Mouse (Mus musculus) midbrain, embryonic 10.5 days (tissue): ENCODE measurements at regions not wholly inside any gene's neighbourhood (a gene's known extent, or its start where the extent isn't known, plus 50 kb on each side); places are given as distances from the start of the nearest gene placed in this dataset.

Experiments
- DNase-seq: peaks from one replicate; pipeline ENCODE4 v3.0.0-alpha.2; 2017; ENCODE audit warnings: low spot score
- H3K27ac ChIP-seq: fragments of 300-500 bp; sonication (generic); replicated peaks from 2 replicates; pipeline ENCODE4 v1.5.1; 2016; ENCODE audit warnings: mild to moderate bottlenecking
- H3K27me3 ChIP-seq: fragments of 300-500 bp; sonication (generic); 2 replicates; pipeline ENCODE4 v1.6.1; 2016; ENCODE audit warnings: low read depth, mild to moderate bottlenecking; ENCODE audit not compliant: poor library complexity, severe bottlenecking
- H3K36me3 ChIP-seq: fragments of 300-500 bp; sonication (generic); 2 replicates; pipeline ENCODE4 v1.6.1; 2016; ENCODE audit warnings: mild to moderate bottlenecking, moderate library complexity
- H3K4me1 ChIP-seq: fragments of 300-500 bp; sonication (generic); 2 replicates; pipeline ENCODE4 v1.6.1; 2016
- H3K4me3 ChIP-seq: fragments of 300-500 bp; sonication (generic); 2 replicates; pipeline ENCODE4 v1.5.1; 2016; ENCODE audit warnings: mild to moderate bottlenecking, moderate library complexity
- H3K9me3 ChIP-seq: fragments of 300-500 bp; sonication (generic); replicated peaks from 2 replicates; pipeline ENCODE4 v1.6.1; 2016; ENCODE audit warnings: mild to moderate bottlenecking
- WGBS: fragments of 180-500 bp; shearing (Covaris S2); methylation state at CpG from one replicate; pipeline ENCODE4 v1.1.7; 2016; 5-methylcytosine and 5-hydroxymethylcytosine counted together

DNA sequence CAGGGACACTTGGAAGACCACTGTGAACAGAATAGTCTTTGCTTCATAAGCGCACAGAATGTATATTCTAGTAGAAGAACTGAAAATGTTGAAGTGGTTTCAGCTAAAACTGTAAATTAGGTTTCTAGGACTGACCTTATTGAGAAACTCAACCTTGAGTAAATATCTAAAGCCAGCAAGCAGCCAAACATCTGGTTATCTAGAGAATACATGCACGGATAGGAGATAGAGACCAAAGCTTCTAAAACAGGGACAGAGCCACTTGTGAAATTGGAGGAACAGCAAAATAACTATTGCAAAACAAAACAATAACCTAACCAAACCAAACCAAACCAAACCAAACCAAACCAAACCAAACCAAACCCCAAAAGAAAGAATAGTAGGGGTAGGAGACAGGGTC, 855.7 kb downstream of the Adgrl2 start:
- WGBS: 83% methylated on average over 2 of the region's 2 CpGs
- Histone ChIP-seq H3K4me3 (no peak overlapping the region), H3K27ac (no peak overlapping the region), H3K9me3 (no peaks in the 10 kb centered on the region), H3K36me3 (no peaks in the 10 kb centered on the region), H3K27me3 (no peaks in the 10 kb centered on the region), H3K4me1 (no peaks in the 10 kb centered on the region)
- DNase-seq: no peak

GRCm38 (mm10) chr3:148115576-148115975, 874.8 kb downstream of the Adgrl2 start:
- no peaks in the 10 kb centered on the region for H3K4me1 ChIP-seq
- H3K4me3 ChIP-seq: no peak overlapping the region
- H3K9me3 ChIP-seq: peaks cover 32% of the 10 kb centered on the region
- H3K27ac ChIP-seq: no peak overlapping the region
- no peaks in the 10 kb centered on the region for H3K27me3 ChIP-seq
- no peak for DNase-seq
- no peaks in the 10 kb centered on the region for H3K36me3 ChIP-seq

DNA sequence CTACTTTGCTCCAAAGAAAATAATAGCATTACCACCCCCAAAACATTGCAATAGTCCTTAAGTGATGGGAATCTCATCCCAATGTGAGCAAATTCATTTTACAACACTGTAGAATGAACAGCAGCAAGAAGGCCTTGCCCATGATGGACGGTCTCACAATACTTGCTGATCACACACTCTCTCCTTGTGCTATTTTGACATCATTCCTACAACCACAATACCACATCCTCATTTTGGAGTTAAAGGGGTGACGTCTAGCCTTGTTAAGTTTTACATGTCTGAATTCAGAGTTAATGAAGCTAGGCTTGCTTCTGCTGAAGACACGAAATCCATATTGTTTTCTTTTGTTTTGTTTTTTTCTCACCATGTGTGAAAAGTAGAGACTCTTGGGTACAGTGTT, 878.2 kb downstream of the Adgrl2 start:
- Histone ChIP-seq H3K4me3 (no peak overlapping the region), H3K27ac (no peak overlapping the region), H3K27me3 (no peaks in the 10 kb centered on the region), H3K9me3 (peaks cover 5% of the 10 kb centered on the region; the same call in 1 of the 2 replicates), H3K4me1 (no peaks in the 10 kb centered on the region), H3K36me3 (no peaks in the 10 kb centered on the region)
- no peak for DNase-seq
- WGBS: 88% methylated on average over 3 of the region's 3 CpGs

GRCm38 (mm10) chr3:148107031-148107430, 883.3 kb downstream of the Adgrl2 start:
- Histone ChIP-seq H3K27me3 (no peaks in the 10 kb centered on the region), H3K4me3 (no peak overlapping the region), H3K9me3 (no peaks in the 10 kb centered on the region), H3K4me1 (no peaks in the 10 kb centered on the region), H3K27ac (no peak overlapping the region), H3K36me3 (no peaks in the 10 kb centered on the region)
- DNase-seq: no peak
- 72% methylated on average over 1 of the region's 1 CpGs for WGBS

GRCm38 (mm10) chr3:148093930-148094329, 896.4 kb downstream of the Adgrl2 start:
- Histone ChIP-seq H3K4me3 (no peak overlapping the region), H3K27me3 (no peaks in the 10 kb centered on the region), H3K9me3 (no peaks in the 10 kb centered on the region), H3K4me1 (no peaks in the 10 kb centered on the region), H3K27ac (no peak overlapping the region), H3K36me3 (no peaks in the 10 kb centered on the region)
- WGBS: 96% methylated on average over 4 of the region's 4 CpGs
- DNase-seq: no peak

- Histone ChIP-seq H3K4me3 (no peak overlapping the region), H3K36me3 (no peaks in the 10 kb centered on the region)
- WGBS: 74% methylated on average over 2 of the region's 2 CpGs
These were observed 914.5 kb downstream of the Adgrl2 start for GRCm38 (mm10) chr3:148075841-148076240.

GRCm38 (mm10) chr3:148066701-148067100, 923.7 kb downstream of the Adgrl2 start:
- no peaks in the 10 kb centered on the region for H3K27me3 ChIP-seq
- WGBS: 86% methylated on average over 6 of the region's 6 CpGs
- H3K4me3 ChIP-seq: no peak overlapping the region
- no peaks in the 10 kb centered on the region for H3K36me3 ChIP-seq
- H3K4me1 ChIP-seq: no peaks in the 10 kb centered on the region
- H3K9me3 ChIP-seq: no peaks in the 10 kb centered on the region
- no peak for DNase-seq
- no peak overlapping the region for H3K27ac ChIP-seq

More at GRCm38 (mm10) chr3:148075841-148076240, 914.5 kb downstream of the Adgrl2 start:
- H3K27ac ChIP-seq: no peak overlapping the region
- no peaks in the 10 kb centered on the region for H3K27me3 ChIP-seq
- no peak for DNase-seq
- H3K9me3 ChIP-seq: no peaks in the 10 kb centered on the region
- H3K4me1 ChIP-seq: no peaks in the 10 kb centered on the region

- H3K4me3 ChIP-seq: no peak overlapping the region
- WGBS: 86% methylated on average over 4 of the region's 4 CpGs
- H3K36me3 ChIP-seq: no peaks in the 10 kb centered on the region
- no peaks in the 10 kb centered on the region for H3K27me3 ChIP-seq
- H3K4me1 ChIP-seq: no peaks in the 10 kb centered on the region
- H3K27ac ChIP-seq: no peak overlapping the region
- no peak for DNase-seq
- H3K9me3 ChIP-seq: no peaks in the 10 kb centered on the region
These were observed 934.3 kb downstream of the Adgrl2 start for GRCm38 (mm10) chr3:148056074-148056473.

DNA sequence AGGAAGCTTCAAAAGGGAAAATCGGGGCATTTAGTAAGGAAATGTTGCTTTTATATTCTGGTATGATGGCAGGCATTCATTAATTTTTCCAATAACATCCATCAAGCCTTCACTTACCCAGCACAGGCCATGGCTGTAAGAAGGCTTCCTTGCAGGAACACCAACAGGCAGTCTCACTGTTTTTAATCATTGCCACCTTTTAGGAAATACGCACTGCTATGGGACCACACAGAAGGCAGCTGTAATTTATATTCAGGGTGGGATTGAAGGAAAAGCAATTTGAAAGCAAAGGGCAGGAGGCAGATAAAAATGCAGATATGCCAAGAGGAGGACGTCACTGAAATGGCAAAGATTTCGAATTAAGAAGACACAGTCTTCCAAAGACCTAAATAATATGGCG, 937.8 kb downstream of the Adgrl2 start:
- Histone ChIP-seq H3K36me3 (no peaks in the 10 kb centered on the region), H3K27ac (no peak overlapping the region), H3K27me3 (no peaks in the 10 kb centered on the region), H3K9me3 (no peaks in the 10 kb centered on the region), H3K4me1 (no peaks in the 10 kb centered on the region), H3K4me3 (no peak overlapping the region)
- no peak for DNase-seq
- 71% methylated on average over 5 of the region's 5 CpGs for WGBS

DNA sequence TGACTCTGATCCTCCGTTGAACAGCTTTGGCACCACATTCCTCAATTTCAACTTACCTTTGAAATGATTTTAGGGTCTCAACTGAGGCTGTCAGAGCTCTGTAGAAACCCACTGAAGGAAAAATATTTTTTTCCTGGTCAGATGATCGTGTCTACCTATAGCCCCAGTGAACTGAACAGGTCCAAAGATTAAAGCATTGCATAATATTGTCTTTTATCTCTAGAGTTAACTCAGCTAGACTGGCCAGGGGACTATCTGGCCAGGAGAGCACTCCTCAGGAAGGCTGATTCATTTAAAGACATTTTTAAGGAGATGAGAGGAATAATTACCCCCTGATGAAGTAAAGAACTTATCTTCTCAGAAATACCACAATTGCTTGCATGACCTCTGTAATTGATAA, 942.1 kb downstream of the Adgrl2 start:
- Histone ChIP-seq H3K36me3 (no peaks in the 10 kb centered on the region), H3K27me3 (no peaks in the 10 kb centered on the region), H3K27ac (no peak overlapping the region), H3K4me3 (no peak overlapping the region), H3K4me1 (no peaks in the 10 kb centered on the region), H3K9me3 (no peaks in the 10 kb centered on the region)
- no peak for DNase-seq
- 92% methylated on average over 2 of the region's 2 CpGs for WGBS

GRCm38 (mm10) chr3:148032532-148032931, 957.8 kb downstream of the Adgrl2 start:
- no peaks in the 10 kb centered on the region for H3K9me3 ChIP-seq
- 87% methylated on average over 6 of the region's 6 CpGs for WGBS
- no peaks in the 10 kb centered on the region for H3K36me3 ChIP-seq
- DNase-seq: no peak
- H3K27me3 ChIP-seq: no peaks in the 10 kb centered on the region
- no peaks in the 10 kb centered on the region for H3K4me1 ChIP-seq
- H3K4me3 ChIP-seq: no peak overlapping the region
- H3K27ac ChIP-seq: no peak overlapping the region

- no peaks in the 10 kb centered on the region for H3K36me3 ChIP-seq
- H3K9me3 ChIP-seq: no peaks in the 10 kb centered on the region
- no peak overlapping the region for H3K27ac ChIP-seq
- 69% methylated on average over 5 of the region's 5 CpGs for WGBS
- H3K4me1 ChIP-seq: no peaks in the 10 kb centered on the region
- H3K4me3 ChIP-seq: no peak overlapping the region
- DNase-seq: no peak
- H3K27me3 ChIP-seq: no peaks in the 10 kb centered on the region
These were observed 984.5 kb downstream of the Adgrl2 start for GRCm38 (mm10) chr3:148005831-148006230.

- no peaks in the 10 kb centered on the region for H3K4me1 ChIP-seq
- H3K4me3 ChIP-seq: no peak overlapping the region
- no peaks in the 10 kb centered on the region for H3K9me3 ChIP-seq
- H3K27me3 ChIP-seq: no peaks in the 10 kb centered on the region
- H3K36me3 ChIP-seq: no peaks in the 10 kb centered on the region
- DNase-seq: no peak
- 50% methylated on average over 3 of the region's 3 CpGs for WGBS
- no peak overlapping the region for H3K27ac ChIP-seq
These were observed 986.3 kb downstream of the Adgrl2 start for GRCm38 (mm10) chr3:148004006-148004405.

GRCm38 (mm10) chr3:147999330-147999953, 990.9 kb downstream of the Adgrl2 start:
- no peaks in the 10 kb centered on the region; the same call in 1 of the 2 replicates for H3K27me3 ChIP-seq
- DNase-seq: no peak
- H3K4me3 ChIP-seq: no peak overlapping the region
- H3K9me3 ChIP-seq: no peaks in the 10 kb centered on the region
- no peaks in the 10 kb centered on the region for H3K36me3 ChIP-seq
- WGBS: 78% methylated on average over 15 of the region's 15 CpGs
- H3K4me1 ChIP-seq: no peaks in the 10 kb centered on the region
- no peak overlapping the region for H3K27ac ChIP-seq
